Mouse (Mus musculus) left cerebral cortex, adult 11 months (tissue): ENCODE results near the gene Adamtsl5.
"Not testable (repeated sequence)": the region's sequence is repeated elsewhere in the genome, so short reads cannot be mapped to it uniquely, and the experiment has no call there.

Experiments
- DNase-seq: peaks from one replicate; pipeline ENCODE4 v3.0.0; 2022; ENCODE audit warnings: low spot score

Gene Adamtsl5

DNA sequence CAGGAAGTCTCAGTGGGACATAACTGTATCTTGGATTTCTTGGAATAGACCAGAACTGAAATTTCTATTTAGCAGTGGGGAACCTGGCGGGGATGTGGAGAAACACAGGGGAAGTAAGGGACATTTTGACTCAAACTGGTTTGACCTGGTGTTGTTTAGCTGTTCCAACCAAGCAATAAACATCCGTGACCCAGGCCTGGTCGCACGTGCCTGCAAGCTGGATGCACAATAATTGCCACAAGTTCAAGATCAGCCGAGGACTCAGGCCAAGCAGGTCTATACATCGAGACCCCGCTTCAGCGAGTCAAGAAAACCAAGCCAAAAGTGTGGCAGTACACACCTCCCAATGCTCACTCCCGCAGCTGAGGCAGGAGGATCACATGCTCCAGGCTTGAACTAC is 23.8 kb upstream of the Adamtsl5 start:
- no peak for DNase-seq

DNA sequence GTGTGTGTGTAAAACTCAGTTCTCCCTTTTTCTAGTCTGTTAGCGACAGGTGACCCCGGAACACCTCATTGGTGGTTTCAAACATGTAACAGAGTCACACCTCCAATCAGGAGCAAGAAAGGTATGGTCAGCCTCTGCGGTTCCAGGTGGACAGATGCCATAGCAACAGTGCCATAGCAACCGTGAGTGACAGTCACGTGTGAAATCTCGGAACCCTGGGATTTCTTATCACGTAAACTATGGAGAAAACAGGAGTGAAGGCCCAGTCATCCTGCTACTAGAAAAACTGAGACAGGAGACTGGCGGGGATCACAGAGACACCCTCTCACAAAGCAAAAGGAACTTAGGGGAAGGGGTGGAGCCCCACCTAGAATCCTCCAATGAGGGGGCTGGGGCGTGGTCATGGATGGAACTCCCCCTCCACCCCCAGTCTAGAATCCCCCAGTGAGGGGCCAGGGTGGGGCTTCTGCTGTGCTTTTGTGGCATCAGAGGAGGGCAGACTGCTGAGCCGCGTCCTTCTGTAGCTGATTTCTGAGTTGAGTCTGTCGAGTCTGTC is 23.3 kb upstream of the Adamtsl5 start:
- DNase-seq: no peak

- DNase-seq: no peak
Observed at GRCm38 (mm10) chr10:80369995-80370747, 22.0 kb upstream of the Adamtsl5 start.

DNA sequence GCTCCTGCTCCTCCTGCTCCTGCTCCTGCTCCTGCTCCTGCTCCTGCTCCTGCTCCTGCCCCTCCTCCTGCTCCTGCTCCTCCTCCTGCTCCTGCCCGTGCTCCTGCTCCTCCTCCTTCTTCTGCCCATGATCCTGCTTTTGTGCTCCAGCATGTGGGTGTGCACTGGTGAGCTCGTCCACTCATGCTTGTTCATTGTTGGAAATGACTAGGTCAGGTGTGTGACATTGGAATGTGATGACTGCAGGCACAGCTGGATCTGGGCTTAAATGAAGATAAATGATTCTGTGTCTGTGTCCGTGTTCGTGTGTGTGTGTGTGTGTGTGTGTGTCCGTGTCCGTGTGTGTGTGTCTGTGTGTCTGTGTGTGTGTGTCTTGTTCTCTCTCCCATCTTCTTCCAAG is 20.2 kb upstream of the Adamtsl5 start:
- no peak for DNase-seq

- no peak for DNase-seq
Observed at GRCm38 (mm10) chr10:80367954-80368353, 19.7 kb upstream of the Adamtsl5 start.

GRCm38 (mm10) chr10:80365736-80366135 is 17.5 kb upstream of the Adamtsl5 start:
- no peak for DNase-seq

- no peak for DNase-seq
Observed at GRCm38 (mm10) chr10:80363734-80364133, 15.5 kb upstream of the Adamtsl5 start.

DNA sequence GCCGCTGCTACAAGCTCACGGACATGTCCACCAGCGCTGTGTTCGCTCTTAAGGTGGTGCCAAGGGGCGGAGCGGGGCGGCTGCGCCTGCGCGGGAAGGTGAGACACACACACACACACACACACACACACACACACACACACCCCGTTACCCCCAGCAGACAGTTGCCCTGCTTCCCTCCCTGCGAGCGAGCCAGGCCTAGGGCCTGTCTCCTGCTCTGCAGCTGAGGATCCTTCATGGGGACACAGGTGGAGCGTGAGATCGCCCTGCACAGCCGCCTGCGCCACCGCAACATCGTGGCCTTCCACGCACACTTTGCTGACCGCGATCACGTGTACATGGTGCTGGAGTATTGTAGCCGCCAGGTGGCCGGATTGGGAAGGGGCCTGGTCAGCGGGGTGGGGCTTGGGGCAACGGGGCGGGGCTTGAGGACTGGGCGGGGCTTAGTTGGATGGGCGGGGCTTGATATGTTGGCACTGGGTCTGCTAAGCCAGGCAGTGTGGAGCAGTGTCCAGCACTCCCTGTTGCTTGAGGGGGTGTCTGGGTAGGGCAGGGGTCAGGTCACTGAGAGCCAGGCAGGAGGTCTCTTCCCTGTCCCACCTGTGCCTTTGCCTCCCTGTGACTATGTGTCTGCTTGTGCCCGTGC is 9.9 kb upstream of the Adamtsl5 start:
- no peak for DNase-seq

GRCm38 (mm10) chr10:80357336-80357735 is 9.1 kb upstream of the Adamtsl5 start:
- DNase-seq: no peak

DNA sequence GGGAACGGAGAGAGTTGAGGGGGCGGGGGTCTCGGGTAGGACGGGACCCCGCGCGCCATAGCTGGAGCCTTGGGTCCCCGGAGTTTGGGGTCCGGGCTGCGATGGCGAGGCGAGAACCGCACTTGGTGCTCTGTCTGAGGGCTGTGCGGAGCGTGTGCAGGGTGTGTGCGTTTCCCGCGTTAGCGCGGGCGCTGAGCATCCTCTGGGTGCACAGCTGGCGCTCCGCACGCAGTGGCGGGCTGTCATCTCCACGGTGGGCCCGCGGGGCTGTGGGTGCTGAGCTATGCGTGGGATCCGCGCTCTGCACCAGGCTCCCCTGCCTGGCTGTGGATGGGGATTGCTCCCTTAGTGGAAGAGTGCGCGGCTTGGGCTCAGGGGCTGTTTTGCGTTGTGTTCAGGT is 8.5 kb upstream of the Adamtsl5 start:
- DNase-seq: no peak

DNA sequence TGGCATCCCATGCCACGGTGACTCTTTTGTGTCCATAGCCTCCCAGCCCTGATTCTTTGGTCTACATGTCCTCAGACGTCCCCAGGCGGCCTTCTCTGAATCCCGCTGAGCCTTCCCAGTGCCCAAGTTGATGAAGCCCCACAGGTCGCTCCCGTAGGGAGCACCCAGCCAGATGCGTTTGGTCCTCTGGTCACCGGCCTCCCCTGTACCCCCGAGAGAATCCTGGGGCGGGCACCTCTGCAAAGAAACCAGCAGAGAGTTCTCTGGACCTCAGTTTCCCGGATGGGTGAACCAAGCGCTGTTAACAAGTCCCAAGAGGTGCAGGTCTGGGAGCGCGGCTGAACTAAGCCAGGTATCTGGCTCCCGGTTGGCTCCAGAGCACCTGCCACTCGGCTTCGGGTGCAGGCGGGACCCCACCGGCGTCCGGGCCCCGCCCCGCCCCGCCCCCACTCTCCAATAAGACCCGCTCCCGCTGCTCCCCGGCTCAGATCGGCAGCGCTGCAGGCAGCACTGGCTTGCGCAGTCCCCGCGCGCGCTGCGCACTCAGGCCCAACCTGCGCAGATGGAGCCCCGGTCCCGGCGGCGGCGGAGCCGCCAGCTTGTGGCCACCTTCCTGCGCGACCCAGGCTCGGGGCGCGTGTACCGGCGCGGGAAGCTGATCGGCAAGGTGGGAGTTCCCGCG is 7.9 kb upstream of the Adamtsl5 start, which contains the start of gene Plk5:
Gene Plk5 (plus strand): TSS at position 459 of the 682 bp plus-strand sequence.
- DNase-seq: no peak

- DNase-seq: no peak
Observed at GRCm38 (mm10) chr10:80355431-80355830, 7.2 kb upstream of the Adamtsl5 start.

DNA sequence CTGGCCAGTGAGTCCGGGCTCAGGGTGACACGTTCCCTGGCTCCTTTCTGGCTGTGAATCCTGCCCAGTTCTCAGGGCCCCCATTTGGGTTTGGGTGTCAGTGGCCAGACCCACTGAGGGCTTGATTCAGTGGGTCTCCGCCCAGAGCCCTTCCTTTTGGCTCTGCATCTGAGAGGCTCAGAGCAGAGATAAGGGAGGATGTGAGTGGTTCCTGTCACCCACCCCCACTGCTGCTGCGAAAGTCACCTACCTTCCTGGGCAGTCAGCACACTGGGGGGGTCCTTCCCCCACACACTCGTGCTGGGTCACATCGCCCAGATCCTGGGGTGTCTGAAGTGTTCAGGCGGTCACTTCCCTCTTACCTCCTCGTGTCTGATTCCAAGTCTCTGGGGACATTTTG is 4.5 kb upstream of the Adamtsl5 start:
- no peak for DNase-seq

DNA sequence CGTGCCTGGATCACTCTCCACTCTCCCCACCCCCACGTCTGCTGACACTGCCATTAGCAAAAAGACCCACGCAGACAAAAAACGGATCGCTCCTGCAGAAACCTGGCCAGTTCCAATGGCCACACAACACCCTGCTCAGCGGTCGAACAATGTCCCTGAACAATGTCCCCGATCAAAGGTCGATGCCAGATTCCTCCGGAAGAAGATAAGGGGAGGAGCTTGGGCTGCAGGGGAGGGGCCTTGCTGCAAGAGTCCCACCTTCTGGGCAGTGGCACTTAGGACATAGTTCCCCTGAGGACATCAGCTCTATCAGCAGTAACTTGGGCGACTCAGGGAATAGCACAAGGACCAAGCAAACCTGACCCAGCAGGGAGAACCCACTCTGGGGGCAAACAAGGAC is 3.7 kb upstream of the Adamtsl5 start:
- DNase-seq: no peak

DNA sequence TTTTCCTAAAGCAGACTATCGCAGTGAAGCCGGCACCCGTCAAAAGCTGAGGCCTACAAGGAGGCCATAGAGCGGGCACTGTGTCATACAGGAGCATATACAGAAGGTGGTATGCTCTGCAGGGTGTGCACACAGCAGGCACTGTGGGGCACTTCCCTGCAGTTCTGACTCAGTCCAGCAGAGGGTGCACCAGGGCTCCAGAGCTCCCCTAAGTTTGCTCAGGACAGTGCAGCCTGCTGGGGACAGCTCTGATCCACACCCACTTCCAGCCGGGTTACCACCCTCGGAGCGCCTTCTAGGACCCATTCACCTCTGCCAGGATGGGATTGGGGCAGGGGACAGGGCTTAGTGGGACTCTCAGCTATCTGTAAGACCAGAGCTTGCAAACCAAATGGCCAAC is 2.1 kb upstream of the Adamtsl5 start:
- no peak for DNase-seq

- no peak for DNase-seq
Observed at GRCm38 (mm10) chr10:80348981-80349380, 769 bp upstream of the Adamtsl5 start.

DNA sequence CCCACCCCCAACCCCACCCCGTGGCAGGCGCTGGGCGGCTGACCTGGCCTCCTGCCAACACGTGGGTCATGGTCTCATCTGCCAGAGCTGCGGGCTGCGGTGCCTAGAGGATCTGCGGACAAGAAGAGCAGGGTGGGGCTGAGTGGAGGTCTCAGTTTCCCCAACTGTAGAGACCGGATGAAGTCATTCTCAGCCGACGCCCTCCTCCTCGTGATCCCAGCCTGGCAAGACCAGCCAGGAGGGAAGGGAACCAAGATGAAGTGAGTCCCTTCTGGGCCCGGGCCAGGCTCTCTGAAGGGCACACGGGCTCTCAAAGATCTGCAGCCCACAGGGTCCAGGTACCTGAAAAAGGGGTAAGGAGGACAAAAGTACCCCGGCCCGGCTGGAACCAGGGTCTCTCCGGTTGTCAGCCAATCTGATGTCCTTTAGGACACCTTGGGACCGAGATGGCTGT is 671 bp downstream of the Adamtsl5 start:
- DNase-seq: no peak

DNA sequence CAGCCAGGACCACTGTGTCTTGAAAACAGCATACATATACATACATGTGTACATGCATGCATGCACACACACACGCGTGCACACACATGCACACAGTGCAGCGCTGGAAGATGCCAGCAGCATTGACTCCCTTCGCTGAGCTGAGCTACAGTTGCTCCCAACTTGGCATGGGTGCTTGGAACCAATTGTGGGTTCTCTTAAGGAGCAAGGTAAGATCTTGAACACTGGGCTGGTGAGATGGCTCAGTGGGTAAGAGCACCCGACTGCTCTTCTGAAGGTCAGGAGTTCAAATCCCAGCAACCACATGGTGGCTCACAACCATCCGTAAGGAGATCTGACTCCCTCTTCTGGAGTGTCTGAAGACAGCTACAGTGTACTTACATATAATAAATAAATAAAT is 2.3 kb downstream of the Adamtsl5 start:
- not testable (repeated sequence) for DNase-seq

DNA sequence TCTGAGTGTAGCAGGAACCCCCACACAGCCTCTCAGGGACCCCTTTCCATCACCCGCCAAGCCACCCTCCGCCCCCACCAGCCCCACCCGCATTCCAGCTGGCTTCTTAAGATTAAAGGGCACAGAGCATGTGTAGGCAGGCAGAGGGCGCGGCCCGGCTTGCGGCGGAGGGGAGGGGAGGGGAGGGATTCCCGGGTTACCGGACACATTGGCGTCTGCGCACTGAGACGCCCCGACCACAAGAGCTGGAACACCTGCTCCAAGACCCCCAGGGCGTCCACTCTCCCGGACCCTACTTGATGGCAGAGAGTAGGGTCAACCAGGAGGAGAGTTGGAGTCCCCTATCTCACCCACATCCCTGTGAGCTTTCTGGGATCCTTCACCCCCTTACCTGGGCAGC is 3.1 kb downstream of the Adamtsl5 start:
- no peak for DNase-seq

DNA sequence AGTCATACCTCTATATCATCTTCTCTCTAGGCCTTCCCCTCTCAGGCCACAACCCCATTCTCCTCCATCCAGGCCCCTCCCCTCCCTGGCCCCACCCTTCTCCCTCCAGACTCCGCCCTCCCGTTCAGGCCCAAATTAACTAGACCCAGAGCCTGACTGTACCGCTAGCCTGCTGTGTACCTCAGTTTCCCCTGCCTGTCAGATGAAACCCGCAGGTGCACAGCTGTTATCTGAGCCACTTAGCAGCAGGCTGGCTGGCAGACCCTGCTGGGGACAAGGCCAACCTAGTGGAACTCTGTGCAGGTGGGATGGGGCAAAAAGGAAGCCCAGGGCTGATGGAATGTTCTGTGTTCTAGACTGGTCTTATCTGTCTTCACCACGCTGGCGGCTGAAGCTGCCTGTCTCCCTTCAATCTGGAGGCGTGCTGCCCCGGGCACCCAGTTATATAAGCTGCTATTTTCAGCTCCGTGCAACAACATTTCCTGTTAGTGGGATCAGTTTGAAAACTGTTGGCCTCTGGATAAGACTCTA is 4.0 kb downstream of the Adamtsl5 start:
- DNase-seq: no peak

DNA sequence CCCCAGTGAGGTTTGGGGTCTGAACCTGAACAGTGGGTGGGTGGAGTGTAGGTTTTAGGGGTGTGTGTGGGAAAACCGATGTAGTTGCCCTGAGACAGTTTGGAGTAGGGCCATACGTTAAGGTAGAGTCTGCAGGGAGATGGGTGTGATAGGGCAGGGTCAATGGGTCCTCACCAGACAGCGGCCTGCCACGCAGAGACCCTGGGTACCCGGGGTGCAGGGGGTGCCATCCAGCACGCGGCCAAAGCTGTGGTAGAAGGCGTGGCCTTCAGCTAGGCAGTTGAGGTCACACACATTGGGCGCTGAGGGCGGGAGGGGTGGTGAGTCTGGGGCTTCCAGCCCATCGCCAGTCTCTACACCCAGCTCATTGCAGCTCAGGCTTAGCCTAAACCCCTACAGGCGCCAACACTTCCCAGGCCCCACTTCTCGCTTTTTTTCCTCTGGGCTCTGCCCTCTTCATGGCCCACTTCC is 4.8 kb downstream of the Adamtsl5 start:
- no peak for DNase-seq

GRCm38 (mm10) chr10:80342749-80343424 is 5.3 kb downstream of the Adamtsl5 start:
- no peak for DNase-seq
